Mouse (Mus musculus) heart, adult 2 months (tissue): ENCODE results near the gene Mindy1.

Source experiments
- CTCF ChIP-seq: fragments of 200-600 bp; IDR thresholded peaks from 2 replicates; pipeline ENCODE4 v1.8.1; 2022; ENCODE audit warnings: antibody characterized with exemption, mild to moderate bottlenecking, moderate library complexity
- POLR2A ChIP-seq: fragments of 200-500 bp; IDR thresholded peaks from 2 replicates; pipeline ENCODE4 v1.6.1; 2011; ENCODE audit warnings: mild to moderate bottlenecking, low read depth, low read length, control low read depth; ENCODE audit not compliant: insufficient read depth

DNA sequence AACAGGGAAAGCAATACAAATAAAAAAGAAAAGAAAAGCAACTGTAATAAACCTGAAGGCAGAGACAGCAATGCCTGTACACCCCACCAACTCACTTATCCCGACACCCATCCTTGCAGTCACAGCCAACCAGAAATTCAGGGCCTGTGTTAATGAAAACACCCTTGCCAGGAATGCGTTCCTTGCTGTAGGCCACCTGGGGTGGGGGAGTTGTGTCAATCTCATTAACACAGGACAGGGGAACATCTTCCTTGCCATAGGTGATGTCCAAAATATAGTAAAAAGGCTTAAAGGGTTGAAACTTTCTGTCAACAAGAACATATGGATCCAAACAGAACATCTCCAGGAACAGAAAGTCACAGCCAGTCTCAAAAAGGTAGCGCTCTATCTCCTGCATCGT, 57.1 kb downstream of the Mindy1 start:
- TF ChIP-seq CTCF, result no peak
- TF ChIP-seq POLR2A, result no peak
